20 mouse cellular contexts compared by ENCODE assay signal in genomic region chr14:8119454-8119853, GRCm38 (mm10).
"Had no signal": no experiment of that assay in that cellular context is flagged by ENCODE, and none has a peak within 500 bp of the region (broad histone marks: within the 10 kb centered on the region; RNA-seq: fewer than 3 reads in every experiment).

No protein-coding gene starts in this region.

- H3K36me3 ChIP-seq: midbrain, embryonic 10.5 days had no signal

- ATAC-seq: midbrain, embryonic 16.5 days had no signal

- H3K4me2 ChIP-seq: lung, embryonic 14.5 days; midbrain, embryonic 12.5 days; neural tube, embryonic 13.5 days; neural tube, embryonic 15.5 days had no signal

- DNase-seq: lung, adult 18-20 months; lung, embryonic 14.5 days; lung, postnatal 10 days; lung, postnatal 4 days; midbrain, embryonic 14.5 days; retina, postnatal 1 day; right cerebral cortex, adult 18-20 months; right cerebral cortex, postnatal 25 days; right cerebral cortex, postnatal 4 days; spleen, adult 18-20 months; thymus, adult 18-20 months; thymus, postnatal 14 days; thymus, postnatal 36 days had no signal

- H3K4me1 ChIP-seq: midbrain, embryonic 10.5 days; midbrain, embryonic 12.5 days; neural tube, embryonic 13.5 days; neural tube, embryonic 15.5 days had no signal

- H3K27me3 ChIP-seq: megakaryocyte, embryonic 14.5 days; midbrain, embryonic 12.5 days; neural tube, embryonic 13.5 days; neural tube, embryonic 15.5 days had no signal

- H3K4me3 ChIP-seq: megakaryocyte, embryonic 14.5 days; midbrain, embryonic 10.5 days; midbrain, embryonic 12.5 days; myocyte; neural tube, embryonic 13.5 days; neural tube, embryonic 15.5 days had no signal

- H3K9ac ChIP-seq: lung, embryonic 14.5 days; midbrain, embryonic 12.5 days; neural tube, embryonic 13.5 days; neural tube, embryonic 15.5 days had no signal

- H3K27ac ChIP-seq: midbrain, embryonic 10.5 days; midbrain, embryonic 12.5 days; neural tube, embryonic 13.5 days; neural tube, embryonic 15.5 days had no signal

- H3K9me3 ChIP-seq: megakaryocyte, embryonic 14.5 days; midbrain, embryonic 10.5 days; midbrain, embryonic 12.5 days; neural tube, embryonic 13.5 days; neural tube, embryonic 15.5 days had no signal
